Mouse (Mus musculus) ES-E14 (cell line): ENCODE data around the gene Mrpl44.

Experiments
- CHD2 ChIP-seq: IDR thresholded peaks from 2 replicates; pipeline ENCODE4 v1.6.1; 2014; ENCODE audit warnings: mild to moderate bottlenecking, low read depth, low read length, inconsistent platforms
- MAFK ChIP-seq: IDR thresholded peaks from 2 replicates; pipeline ENCODE4 v1.6.1; 2014; ENCODE audit warnings: mild to moderate bottlenecking, low read depth, low read length, inconsistent platforms; ENCODE audit not compliant: insufficient read depth
- ZC3H11A ChIP-seq: IDR thresholded peaks from 2 replicates; pipeline ENCODE4 v1.6.1; 2012; ENCODE audit warnings: low read depth, mild to moderate bottlenecking, inconsistent platforms, low read length, borderline replicate concordance
- ZNF384 ChIP-seq: IDR thresholded peaks from 2 replicates; pipeline ENCODE4 v1.6.1; 2012; ENCODE audit warnings: low read depth, low read length, inconsistent platforms

- TF ChIP-seq MAFK (no peak), ZC3H11A (no peak), CHD2 (no peak), ZNF384 (no peak)
Observed at GRCm38 (mm10) chr1:79754936-79755335, 20.9 kb upstream of the Mrpl44 start.
